Mouse (Mus musculus) forebrain, embryonic 10.5 days (tissue): ENCODE data around the gene Kif3c. TPM values are rescaled to one million over a fixed set of nuclear protein-coding genes. Genes with fewer than 3 reads are reported as not detected.

Experiments
- DNase-seq: peaks from one replicate; pipeline ENCODE4 v3.0.0-alpha.2; 2017; ENCODE audit warnings: low spot score; ENCODE audit errors: extremely low spot score
- H3K27ac ChIP-seq: fragments of 300-500 bp; sonication (generic); 2 replicates; pipeline ENCODE4 v1.5.1; 2016; ENCODE audit warnings: mild to moderate bottlenecking
- H3K27me3 ChIP-seq: fragments of 300-500 bp; sonication (generic); 2 replicates; pipeline ENCODE4 v1.6.1; 2016; ENCODE audit warnings: mild to moderate bottlenecking; ENCODE audit not compliant: poor library complexity, severe bottlenecking
- H3K36me3 ChIP-seq: fragments of 300-500 bp; sonication (generic); replicated peaks from 2 replicates; pipeline ENCODE4 v1.6.1; 2016; ENCODE audit warnings: mild to moderate bottlenecking, moderate library complexity
- H3K4me1 ChIP-seq: fragments of 300-500 bp; sonication (generic); 2 replicates; pipeline ENCODE4 v1.6.1; 2016
- H3K4me3 ChIP-seq: fragments of 300-500 bp; sonication (generic); 2 replicates; pipeline ENCODE4 v1.5.1; 2016; ENCODE audit warnings: mild to moderate bottlenecking, moderate library complexity
- H3K9me3 ChIP-seq: fragments of 300-500 bp; sonication (generic); 2 replicates; pipeline ENCODE4 v1.6.1; 2016; ENCODE audit warnings: mild to moderate bottlenecking, moderate library complexity
- WGBS: fragments of 180-500 bp; shearing (Covaris S2); methylation state at CpG from one replicate; pipeline ENCODE4 v1.1.7; 2016; 5-methylcytosine and 5-hydroxymethylcytosine counted together
- polyA plus RNA-seq: library from polyadenylated mRNA; unstranded; fragments of >200 nt; fragmentation: Nextera tagmentation; extraction: Ambion mirVana; gene quantifications from 2 replicates; pipeline ENCODE4 v1.2.1, GENCODE M21; 2016

Gene Kif3c
- polyA plus RNA-seq = 15.0 and 15.1 TPM in 2 replicates

DNA sequence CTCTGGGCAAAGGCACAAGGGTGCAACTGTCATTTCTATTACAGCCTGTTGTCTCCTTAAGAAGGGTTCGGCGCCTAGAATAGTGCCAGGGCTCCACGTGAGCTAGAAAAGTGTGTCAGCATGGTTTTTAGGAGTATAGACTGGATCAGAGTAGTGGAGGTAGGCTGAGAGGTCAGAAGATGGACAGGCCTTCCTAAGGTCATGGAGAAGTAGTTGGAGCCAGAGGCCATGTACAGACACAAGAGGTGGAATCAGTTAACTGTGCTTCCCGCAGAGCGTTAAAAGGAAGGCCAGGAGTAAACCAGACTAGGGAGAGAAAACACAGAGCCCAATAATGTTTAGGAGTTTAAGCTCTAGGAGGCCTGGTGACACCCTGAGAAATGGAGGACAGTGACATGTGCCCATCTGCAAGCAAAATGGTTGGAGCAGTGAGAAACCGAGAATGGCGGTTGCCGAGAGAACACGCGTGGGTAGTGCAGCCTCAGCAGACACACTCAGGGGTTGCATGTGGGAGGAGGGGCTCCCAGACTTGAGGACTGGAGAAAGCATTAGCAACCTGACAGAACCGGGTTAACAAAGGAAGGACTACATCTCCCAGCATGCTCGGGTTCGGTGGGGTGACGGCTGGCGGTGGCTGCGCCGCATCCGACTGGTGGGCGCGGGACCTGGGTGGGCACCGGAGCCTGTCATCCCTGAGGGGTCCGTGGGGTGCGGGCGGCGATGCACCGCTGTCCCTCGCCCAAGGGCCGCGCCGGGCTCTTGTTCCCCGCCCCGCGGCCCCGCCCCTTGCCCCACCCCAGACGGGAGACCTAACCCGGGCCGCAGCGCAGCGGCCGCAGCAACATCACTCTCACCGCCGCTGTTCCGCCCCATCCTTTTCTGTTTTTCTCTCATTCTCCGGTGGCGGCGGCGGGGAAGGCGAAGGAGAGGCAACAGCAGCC, at the start of gene Kif3c:
TSS of gene Kif3c (plus strand) at position 625 of the 941 bp plus-strand sequence.
- Histone ChIP-seq H3K27ac (peak within 1 kb of the TSS; percentile 90), H3K27me3 (peaks cover 12% of the 10 kb centered on the region; the same call in 1 of the 2 replicates), H3K4me1 (peaks cover 37% of the 10 kb centered on the region), H3K36me3 (peaks cover 21% of the 10 kb centered on the region), H3K4me3 (peak within 1 kb of the TSS; percentile 79), H3K9me3 (peaks cover 24% of the 10 kb centered on the region)
- peak; percentile 83 for DNase-seq
- 8% methylated on average over 44 of the region's 48 CpGs for WGBS

DNA sequence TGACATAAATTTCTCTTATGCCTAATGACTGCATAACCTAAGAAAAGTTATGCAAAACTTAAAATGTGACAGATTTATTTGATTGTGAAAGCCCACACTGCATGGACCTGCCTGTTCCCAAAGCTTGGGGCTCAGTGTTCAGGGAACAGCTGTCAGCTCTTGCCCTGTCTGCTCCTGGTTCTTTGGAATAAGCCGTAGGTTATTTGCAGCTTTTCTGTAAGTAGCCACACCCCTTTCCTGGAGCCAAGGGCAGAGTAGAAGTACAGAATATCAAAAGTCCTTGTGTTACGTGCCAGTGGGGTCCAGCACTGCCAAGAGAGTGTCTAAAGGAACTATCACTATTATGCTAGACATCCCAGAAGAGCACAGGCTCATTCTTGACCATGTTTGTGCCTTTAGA, 48.8 kb upstream of the Kif3c start:
- Histone ChIP-seq H3K27ac (no peak overlapping the region), H3K9me3 (no peaks in the 10 kb centered on the region; the same call in 1 of the 2 replicates), H3K27me3 (no peaks in the 10 kb centered on the region), H3K4me3 (no peak overlapping the region), H3K36me3 (no peaks in the 10 kb centered on the region), H3K4me1 (no peaks in the 10 kb centered on the region)
- no peak for DNase-seq
- 68% methylated on average over 2 of the region's 2 CpGs for WGBS

DNA sequence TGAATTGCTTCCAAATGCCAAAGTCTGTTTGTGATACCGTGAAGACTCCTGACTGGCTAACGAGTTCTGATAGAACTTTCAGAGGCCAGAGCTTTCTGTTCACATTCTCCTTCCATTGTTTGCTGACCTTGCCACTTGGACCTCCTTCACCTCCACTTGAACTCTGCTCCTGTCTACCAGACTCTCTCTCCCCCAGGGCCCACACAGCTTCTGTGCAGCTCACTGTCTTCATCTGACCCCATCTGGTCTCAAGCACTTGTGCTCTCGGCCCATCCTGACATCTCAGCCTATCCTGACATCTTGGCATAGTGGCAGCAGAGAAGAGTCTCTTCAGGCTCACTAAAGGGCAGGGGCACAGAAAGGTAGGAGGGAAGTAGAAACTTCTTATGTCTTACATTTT, 48.0 kb upstream of the Kif3c start:
- no peaks in the 10 kb centered on the region for H3K4me1 ChIP-seq
- H3K36me3 ChIP-seq = no peaks in the 10 kb centered on the region
- WGBS = 76% methylated on average over 3 of the region's 3 CpGs
- no peak overlapping the region for H3K27ac ChIP-seq
- H3K9me3 ChIP-seq = no peaks in the 10 kb centered on the region; the same call in 1 of the 2 replicates
- no peaks in the 10 kb centered on the region for H3K27me3 ChIP-seq
- no peak for DNase-seq
- no peak overlapping the region for H3K4me3 ChIP-seq

DNA sequence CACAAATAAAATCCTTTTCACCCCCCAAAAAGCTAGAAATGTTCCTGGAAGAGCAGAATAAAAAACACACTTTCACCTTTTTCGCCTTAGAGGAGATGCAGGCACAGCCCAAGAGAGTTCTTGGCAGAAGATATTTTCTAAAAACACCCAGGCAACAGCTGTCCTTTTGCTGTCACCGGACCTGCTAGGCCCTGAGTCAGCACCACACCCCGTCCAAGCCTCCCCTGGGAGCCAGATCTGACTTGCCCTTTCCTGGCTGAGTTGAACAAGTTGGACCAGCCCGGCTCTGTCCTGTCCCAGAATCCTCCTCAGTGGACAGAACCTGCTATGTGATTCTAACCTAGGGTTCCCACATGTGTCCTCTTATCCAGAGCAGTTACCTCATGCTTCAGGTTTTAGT, 45.6 kb upstream of the Kif3c start:
- no peaks in the 10 kb centered on the region for H3K36me3 ChIP-seq
- H3K4me3 ChIP-seq = no peak overlapping the region
- H3K4me1 ChIP-seq = no peaks in the 10 kb centered on the region
- H3K27me3 ChIP-seq = no peaks in the 10 kb centered on the region
- DNase-seq = no peak
- WGBS = 78% methylated on average over 4 of the region's 4 CpGs
- H3K27ac ChIP-seq = no peak overlapping the region
- H3K9me3 ChIP-seq = no peaks in the 10 kb centered on the region; the same call in 1 of the 2 replicates

DNA sequence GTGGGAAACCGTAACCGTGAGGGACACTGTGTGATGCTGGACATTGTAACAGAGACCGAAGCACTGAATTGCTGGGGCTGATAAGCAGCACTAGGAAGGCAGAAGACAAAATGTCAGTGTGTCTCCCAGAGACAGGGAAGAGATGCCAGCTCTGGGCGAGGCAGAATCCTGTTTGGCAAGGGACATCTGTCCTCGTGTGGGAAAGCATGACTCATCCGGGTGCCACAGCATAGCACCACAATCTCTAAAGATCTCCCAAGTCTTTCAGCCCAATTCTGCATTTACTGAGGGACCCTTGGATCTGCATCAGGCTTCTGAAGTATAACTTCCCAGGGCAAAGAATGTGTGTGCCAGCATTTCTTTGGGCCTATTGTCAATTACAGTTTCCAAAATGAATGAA, 41.7 kb upstream of the Kif3c start:
- Histone ChIP-seq H3K9me3 (no peaks in the 10 kb centered on the region; the same call in 1 of the 2 replicates), H3K27ac (no peak overlapping the region), H3K4me3 (no peak overlapping the region), H3K4me1 (no peaks in the 10 kb centered on the region), H3K27me3 (no peaks in the 10 kb centered on the region), H3K36me3 (no peaks in the 10 kb centered on the region)
- 82% methylated on average over 6 of the region's 6 CpGs for WGBS
- DNase-seq = no peak

DNA sequence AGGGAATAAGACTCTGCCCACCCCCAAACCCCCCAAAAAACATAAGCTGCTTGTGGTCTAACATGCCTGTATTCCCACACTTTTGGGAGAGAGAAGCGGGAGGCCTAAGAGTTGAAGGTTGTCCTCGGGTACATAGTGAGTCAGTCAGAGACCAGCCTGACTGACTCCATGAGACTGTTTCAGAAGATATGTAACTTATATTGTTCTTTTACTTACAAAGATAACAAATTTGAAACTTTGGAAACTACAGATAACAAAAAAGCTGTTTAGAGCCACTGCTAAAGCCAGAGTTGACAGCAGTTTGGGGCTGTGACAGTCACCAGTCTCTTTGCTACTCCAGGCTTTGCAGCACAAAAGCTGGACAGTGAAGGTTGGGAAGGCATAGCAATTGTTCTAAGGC, 39.7 kb upstream of the Kif3c start:
- Histone ChIP-seq H3K9me3 (peaks cover 10% of the 10 kb centered on the region), H3K4me3 (no peak overlapping the region), H3K27me3 (no peaks in the 10 kb centered on the region), H3K36me3 (no peaks in the 10 kb centered on the region), H3K4me1 (no peaks in the 10 kb centered on the region), H3K27ac (no peak overlapping the region)
- WGBS = 96% methylated on average over 2 of the region's 2 CpGs
- no peak for DNase-seq

DNA sequence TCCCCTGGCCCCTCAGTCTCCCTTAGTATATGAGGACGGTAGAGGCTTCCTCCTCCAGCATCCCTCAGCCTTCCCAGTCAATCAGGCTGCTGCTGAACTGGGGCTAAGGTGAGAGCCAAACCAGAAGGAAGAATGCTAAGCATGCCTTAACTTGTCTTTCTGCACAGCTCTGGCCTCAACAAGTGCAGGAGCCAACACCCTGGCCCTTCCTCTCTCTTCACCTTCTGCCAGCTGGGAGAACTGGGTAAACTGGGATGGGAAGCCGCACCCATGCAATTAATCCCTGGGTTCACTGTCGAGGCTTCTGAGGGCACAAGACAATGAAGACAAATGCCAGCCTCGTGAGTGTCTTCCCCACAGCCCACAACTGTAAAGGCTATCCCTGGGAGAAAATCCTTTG, 35.3 kb upstream of the Kif3c start:
- H3K27ac ChIP-seq = no peak overlapping the region
- H3K27me3 ChIP-seq = no peaks in the 10 kb centered on the region
- H3K4me3 ChIP-seq = no peak overlapping the region
- 85% methylated on average over 4 of the region's 4 CpGs for WGBS
- H3K36me3 ChIP-seq = no peaks in the 10 kb centered on the region
- no peaks in the 10 kb centered on the region for H3K4me1 ChIP-seq
- H3K9me3 ChIP-seq = peaks cover 14% of the 10 kb centered on the region
- DNase-seq = no peak

DNA sequence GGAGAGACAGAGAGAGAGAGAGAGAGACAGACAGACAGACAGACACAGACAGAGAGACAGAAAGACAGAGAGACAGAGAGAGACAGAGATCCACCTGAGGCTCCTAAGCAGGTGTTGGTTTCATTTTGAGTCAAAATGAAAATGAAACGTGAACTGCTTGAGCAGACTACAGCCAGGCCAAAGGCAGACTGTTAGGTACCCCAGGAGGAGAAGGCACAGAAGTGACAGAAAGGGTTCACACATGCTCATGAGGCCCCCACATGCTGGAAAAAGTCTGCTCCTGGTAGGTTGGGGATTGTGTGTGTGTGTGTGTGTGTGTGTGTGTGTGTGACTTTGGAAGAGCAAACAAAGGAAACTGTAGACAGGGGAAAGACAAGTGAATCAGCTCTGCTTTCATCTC, 26.0 kb upstream of the Kif3c start:
- H3K4me3 ChIP-seq = no peak overlapping the region
- WGBS = 88% methylated on average over 1 of the region's 1 CpGs
- H3K4me1 ChIP-seq = no peaks in the 10 kb centered on the region
- no peaks in the 10 kb centered on the region for H3K27me3 ChIP-seq
- peaks cover 7% of the 10 kb centered on the region; the same call in 1 of the 2 replicates for H3K9me3 ChIP-seq
- H3K36me3 ChIP-seq = no peaks in the 10 kb centered on the region
- no peak overlapping the region for H3K27ac ChIP-seq
- DNase-seq = no peak

DNA sequence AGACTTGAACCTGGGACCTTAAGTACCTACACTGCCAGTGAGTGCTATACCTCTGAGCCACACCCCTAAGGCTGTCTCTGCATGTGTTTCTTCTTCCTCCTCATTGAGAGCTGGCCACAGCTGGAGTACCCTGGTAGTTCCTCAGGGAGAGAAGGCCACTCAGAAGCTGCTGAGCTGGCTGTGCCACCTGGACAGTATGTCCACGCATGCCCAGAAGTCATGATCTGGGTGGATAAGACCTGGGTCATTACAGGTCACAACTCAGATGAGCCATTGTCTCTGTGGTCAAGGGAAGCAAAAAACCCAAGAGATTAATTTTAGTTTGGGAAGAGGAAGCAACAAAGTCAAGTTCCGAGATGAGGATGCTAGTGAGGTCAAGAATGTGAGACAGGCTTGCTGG, 20.8 kb upstream of the Kif3c start:
- H3K27ac ChIP-seq = no peak overlapping the region
- H3K36me3 ChIP-seq = no peaks in the 10 kb centered on the region
- H3K4me1 ChIP-seq = no peaks in the 10 kb centered on the region
- DNase-seq = no peak
- no peaks in the 10 kb centered on the region; the same call in 1 of the 2 replicates for H3K9me3 ChIP-seq
- no peak overlapping the region for H3K4me3 ChIP-seq
- H3K27me3 ChIP-seq = no peaks in the 10 kb centered on the region
- 89% methylated on average over 2 of the region's 2 CpGs for WGBS

DNA sequence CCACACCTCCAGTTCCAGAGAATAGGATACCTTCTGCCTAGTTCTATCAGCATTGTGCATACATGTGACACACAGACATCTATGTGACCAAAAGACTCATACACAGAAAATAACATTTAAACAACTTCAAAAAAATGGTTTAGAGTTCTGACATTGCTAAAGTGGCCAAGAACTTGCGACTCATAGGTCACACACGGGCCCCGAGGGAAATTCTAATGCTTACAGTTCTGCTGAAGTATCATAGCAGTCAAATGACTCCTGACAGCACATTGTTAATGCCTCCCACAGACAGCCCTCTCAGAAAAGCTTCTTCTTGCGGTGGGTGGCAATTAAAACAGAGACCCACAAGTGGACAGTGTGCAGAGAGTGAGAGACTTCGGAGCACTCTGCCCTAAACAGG, 19.9 kb upstream of the Kif3c start:
- Histone ChIP-seq H3K27me3 (no peaks in the 10 kb centered on the region), H3K4me1 (no peaks in the 10 kb centered on the region), H3K36me3 (no peaks in the 10 kb centered on the region), H3K27ac (no peak overlapping the region), H3K9me3 (peaks cover 1% of the 10 kb centered on the region; the same call in 1 of the 2 replicates), H3K4me3 (no peak overlapping the region)
- DNase-seq = no peak
- whole genome bisulfite sequencing = 90% methylated on average over 5 of the region's 5 CpGs

DNA sequence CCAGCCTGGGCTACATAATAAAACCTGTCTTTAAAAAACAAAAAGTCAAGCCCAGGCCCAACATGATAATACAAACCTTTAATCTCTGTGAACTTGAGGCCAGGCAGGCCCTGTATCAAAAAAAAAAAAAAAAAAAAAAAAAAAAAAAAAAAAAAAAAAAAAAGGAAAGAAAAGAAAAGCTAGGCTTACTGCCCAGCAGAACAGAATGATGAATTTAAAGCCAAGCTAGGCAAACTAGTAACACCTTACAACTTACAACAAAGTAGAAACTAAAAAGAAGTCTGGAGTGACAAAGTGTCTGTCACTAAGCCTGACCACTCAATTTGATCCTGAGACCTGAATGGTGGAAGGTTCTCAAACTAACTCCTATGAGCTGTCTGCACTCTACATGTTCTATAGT, 17.2 kb upstream of the Kif3c start:
- Histone ChIP-seq H3K27me3 (no peaks in the 10 kb centered on the region), H3K36me3 (no peaks in the 10 kb centered on the region), H3K27ac (no peak overlapping the region), H3K4me1 (no peaks in the 10 kb centered on the region), H3K4me3 (no peak overlapping the region), H3K9me3 (0 out of 2 replicates have a peak, but pooled peaks cover 6% of the 10 kb centered on the region)
- DNase-seq = no peak

DNA sequence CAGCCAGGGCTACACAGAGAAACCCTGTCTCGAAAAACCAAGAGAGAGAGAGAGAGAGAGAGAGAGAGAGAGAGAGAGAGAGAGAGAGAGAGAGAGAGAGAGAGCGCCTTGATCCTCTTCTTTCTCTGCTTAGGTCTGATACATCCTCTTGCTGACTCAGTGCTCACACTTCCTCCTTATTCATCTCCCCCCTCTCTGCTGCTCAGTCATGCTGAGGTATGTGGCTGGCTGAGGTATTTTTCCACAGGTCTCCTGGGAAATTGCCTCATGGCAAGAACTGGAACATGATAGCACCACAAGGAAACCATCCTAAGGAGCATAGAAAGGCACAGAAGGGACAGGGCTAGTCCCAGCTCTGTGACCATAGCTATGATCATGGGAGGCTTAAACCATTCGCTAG, 15.5 kb upstream of the Kif3c start:
- Histone ChIP-seq H3K27me3 (no peaks in the 10 kb centered on the region), H3K9me3 (0 out of 2 replicates have a peak, but pooled peaks cover 6% of the 10 kb centered on the region), H3K4me1 (no peaks in the 10 kb centered on the region), H3K27ac (no peak overlapping the region), H3K4me3 (no peak overlapping the region), H3K36me3 (no peaks in the 10 kb centered on the region)
- no peak for DNase-seq
- WGBS = 83% methylated on average over 2 of the region's 3 CpGs

DNA sequence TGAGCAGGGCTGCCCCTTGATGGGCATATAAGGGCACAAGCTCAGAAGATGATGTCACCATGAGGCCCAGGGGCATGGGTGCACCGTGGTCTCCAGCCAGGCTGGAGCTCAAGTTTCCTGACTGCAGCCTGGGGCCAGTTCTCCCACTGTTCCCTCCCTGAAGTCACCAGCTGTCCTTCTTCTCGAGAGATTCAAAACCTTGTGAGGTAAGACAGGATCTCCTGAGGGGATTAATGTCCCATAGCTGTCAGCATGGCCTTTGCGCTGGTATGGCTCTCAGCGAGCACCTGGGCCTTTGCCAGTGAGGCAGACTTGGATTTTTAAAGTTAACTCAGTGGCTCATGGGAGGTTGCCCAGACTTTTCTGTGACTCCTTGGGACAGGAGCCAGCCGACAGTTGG, 14.8 kb upstream of the Kif3c start:
- Histone ChIP-seq H3K9me3 (0 out of 2 replicates have a peak, but pooled peaks cover 6% of the 10 kb centered on the region), H3K27me3 (no peaks in the 10 kb centered on the region), H3K4me1 (no peaks in the 10 kb centered on the region), H3K27ac (no peak overlapping the region), H3K36me3 (no peaks in the 10 kb centered on the region), H3K4me3 (no peak overlapping the region)
- no peak for DNase-seq
- 78% methylated on average over 5 of the region's 5 CpGs for WGBS
